Mouse (Mus musculus): ENCODE data around the gene Necab2. TPM values are rescaled to one million over a fixed set of nuclear protein-coding genes. Genes with fewer than 3 reads are reported as not detected.
A peak's percentile ranks its signal among the peaks of the same experiment; 100 is the strongest.

Necab2 gene
- polyA plus RNA-seq, 1 experiment from 2014 or later = 48.3 TPM

GRCm38 (mm10) chr8:119463709-119464108 is 17.2 kb downstream of the Necab2 start:
- Histone ChIP-seq H3K4me1 (replicated peaks) (peaks cover 57% of the 10 kb centered on the region), H3K9me3 (no peaks in the 10 kb centered on the region), H3K27me3 (peaks cover 3% of the 10 kb centered on the region; the same call in 1 of the 2 replicates), H3K27ac (replicated peaks) (no peak overlapping the region), H3K4me2 (no peak overlapping the region), H3K4me3 (no peak overlapping the region), H3K9ac (no peak overlapping the region), H3K36me3 (no peaks in the 10 kb centered on the region)
- WGBS = 41% methylated on average over 7 of the region's 7 CpGs
- ATAC-seq (ENCODE audit: low FRiP score, low read depth) = no peak

- peaks cover 3% of the 10 kb centered on the region; the same call in 1 of the 2 replicates for H3K27me3 ChIP-seq
- peaks cover 43% of the 10 kb centered on the region for H3K4me1 ChIP-seq (replicated peaks)
- H3K4me2 ChIP-seq = peak overlapping the region; percentile 45
- no peaks in the 10 kb centered on the region for H3K36me3 ChIP-seq
- H3K9me3 ChIP-seq = no peaks in the 10 kb centered on the region
- H3K9ac ChIP-seq = no peak overlapping the region
- ATAC-seq (ENCODE audit: low FRiP score, low read depth) = peak; percentile 35; the same call in 1 of the 2 replicates
- WGBS = 2% methylated on average over 18 of the region's 18 CpGs
- H3K27ac ChIP-seq (replicated peaks) = no peak overlapping the region
- H3K4me3 ChIP-seq = no peak overlapping the region
These were observed 19.6 kb downstream of the Necab2 start for GRCm38 (mm10) chr8:119466105-119466504.

DNA sequence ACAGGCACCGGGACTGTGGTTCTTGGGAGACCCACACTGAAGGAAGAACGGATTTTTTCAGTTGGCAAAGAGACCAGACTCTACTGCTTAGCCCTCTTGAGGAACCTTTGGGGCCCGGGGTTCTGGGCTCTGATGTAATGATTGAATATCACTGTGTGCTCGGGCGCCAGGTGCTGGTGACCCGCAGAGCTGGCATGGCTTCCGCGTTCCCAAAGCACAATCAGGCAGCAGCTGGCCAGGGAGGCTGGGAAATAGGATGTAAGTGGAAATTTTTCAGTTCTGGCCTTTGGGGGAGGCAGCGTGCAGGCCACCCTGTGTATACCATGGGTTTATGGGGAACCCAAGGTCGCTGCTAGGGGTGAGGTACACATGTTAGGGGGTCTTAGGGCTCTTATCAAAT is 20.3 kb downstream of the Necab2 start:
- H3K36me3 ChIP-seq = no peaks in the 10 kb centered on the region
- peaks cover 36% of the 10 kb centered on the region for H3K4me1 ChIP-seq (replicated peaks)
- no peak for ATAC-seq (ENCODE audit: low FRiP score, low read depth)
- no peak overlapping the region for H3K4me3 ChIP-seq
- peak overlapping the region; percentile 31; the same call in 1 of the 2 replicates for H3K27ac ChIP-seq (replicated peaks)
- no peaks in the 10 kb centered on the region for H3K9me3 ChIP-seq
- H3K9ac ChIP-seq = no peak overlapping the region
- 49% methylated on average over 10 of the region's 10 CpGs for WGBS
- H3K27me3 ChIP-seq = peaks cover 3% of the 10 kb centered on the region; the same call in 1 of the 2 replicates
- H3K4me2 ChIP-seq = peak overlapping the region; percentile 45; the same call in 1 of the 2 replicates

DNA sequence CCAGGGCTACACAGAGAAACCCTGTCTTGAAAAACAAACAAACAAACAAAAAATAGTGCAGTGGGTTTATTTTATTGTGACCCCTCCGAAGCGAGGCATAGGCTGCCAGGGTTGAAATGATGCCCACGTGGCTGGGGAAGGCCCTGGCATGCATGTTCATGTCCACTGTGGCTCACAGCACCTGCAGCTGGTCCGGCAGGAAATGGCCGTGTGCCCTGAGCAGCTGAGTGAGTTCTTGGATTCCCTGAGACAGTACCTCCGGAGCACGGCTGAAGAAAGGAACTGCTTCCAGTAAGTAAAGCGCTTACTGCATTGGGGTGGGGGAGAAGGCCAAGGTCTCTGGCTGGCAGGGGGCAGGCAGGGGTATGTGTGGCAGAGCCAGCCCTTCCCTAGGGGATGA is 21.6 kb downstream of the Necab2 start:
- no peak overlapping the region for H3K4me3 ChIP-seq
- no peak for ATAC-seq (ENCODE audit: low FRiP score, low read depth)
- peaks cover 3% of the 10 kb centered on the region; the same call in 1 of the 2 replicates for H3K27me3 ChIP-seq
- H3K4me2 ChIP-seq = no peak overlapping the region
- H3K36me3 ChIP-seq = no peaks in the 10 kb centered on the region
- WGBS = 81% methylated on average over 8 of the region's 8 CpGs
- H3K9me3 ChIP-seq = no peaks in the 10 kb centered on the region
- H3K27ac ChIP-seq (replicated peaks) = no peak overlapping the region
- no peak overlapping the region for H3K9ac ChIP-seq
- H3K4me1 ChIP-seq (replicated peaks) = peaks cover 35% of the 10 kb centered on the region

DNA sequence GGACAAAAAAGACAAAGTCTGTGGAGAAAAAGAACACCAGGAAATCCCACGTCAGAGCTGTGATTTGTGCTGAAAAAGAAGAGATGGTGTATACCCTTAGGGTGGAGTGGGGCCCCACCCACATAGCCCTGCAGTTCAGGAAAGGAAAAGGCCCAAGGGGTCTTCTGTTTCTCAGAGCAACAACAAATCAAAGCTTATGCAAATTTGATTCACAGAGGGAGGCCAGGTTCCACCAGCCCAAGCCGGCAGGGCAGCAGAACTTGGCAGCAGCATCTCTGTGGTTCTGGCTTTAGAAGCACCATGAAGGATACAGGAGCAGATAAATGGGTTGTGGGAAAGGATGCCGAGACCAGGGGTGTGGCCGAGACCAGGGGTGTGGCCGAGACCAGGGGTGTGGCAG is 32.2 kb downstream of the Necab2 start:
- Histone ChIP-seq H3K4me3 (no peak overlapping the region), H3K4me2 (no peak overlapping the region), H3K9ac (no peak overlapping the region), H3K27ac (replicated peaks) (no peak overlapping the region), H3K4me1 (replicated peaks) (no peaks in the 10 kb centered on the region), H3K27me3 (no peaks in the 10 kb centered on the region), H3K9me3 (no peaks in the 10 kb centered on the region), H3K36me3 (no peaks in the 10 kb centered on the region)
- ATAC-seq (ENCODE audit: low FRiP score, low read depth) = no peak
- 18% methylated on average over 5 of the region's 5 CpGs for WGBS

GRCm38 (mm10) chr8:119484145-119484896 is 37.8 kb downstream of the Necab2 start:
- Histone ChIP-seq H3K9ac (no peak overlapping the region), H3K4me3 (no peak overlapping the region), H3K36me3 (no peaks in the 10 kb centered on the region), H3K27ac (replicated peaks) (no peak overlapping the region), H3K4me2 (no peak overlapping the region), H3K9me3 (no peaks in the 10 kb centered on the region), H3K27me3 (no peaks in the 10 kb centered on the region), H3K4me1 (replicated peaks) (no peaks in the 10 kb centered on the region)
- WGBS = 87% methylated on average over 11 of the region's 11 CpGs
- no peak for ATAC-seq (ENCODE audit: low FRiP score, low read depth)

- no peaks in the 10 kb centered on the region for H3K27me3 ChIP-seq
These were observed 40.6 kb downstream of the Necab2 start for GRCm38 (mm10) chr8:119487093-119487492.

DNA sequence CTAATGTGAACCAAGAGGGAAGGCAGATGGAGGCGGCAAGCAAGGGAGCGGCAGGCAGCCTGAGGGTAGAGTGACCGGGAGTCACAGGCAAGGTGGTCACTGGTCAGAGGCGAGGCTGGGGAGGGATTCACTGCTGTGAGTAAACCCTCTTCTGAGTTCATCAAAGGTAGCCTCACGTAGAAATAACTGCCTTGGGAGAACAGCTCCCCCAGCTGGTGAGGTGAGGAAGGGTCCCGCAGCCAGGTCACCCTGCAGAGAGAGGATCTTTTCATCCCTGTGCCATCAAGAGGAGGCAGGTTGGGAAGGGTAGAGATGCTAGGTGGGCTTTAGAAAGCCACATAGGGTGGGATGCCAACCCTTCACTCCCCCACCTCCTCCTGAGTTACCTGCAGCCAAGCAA is 50.3 kb downstream of the Necab2 start:
- H3K36me3 ChIP-seq = no peaks in the 10 kb centered on the region
- ATAC-seq (ENCODE audit: low FRiP score, low read depth) = no peak
- H3K9ac ChIP-seq = no peak overlapping the region
- H3K4me3 ChIP-seq = no peak overlapping the region
- WGBS = 30% methylated on average over 6 of the region's 6 CpGs
- no peaks in the 10 kb centered on the region for H3K4me1 ChIP-seq (replicated peaks)
- H3K4me2 ChIP-seq = no peak overlapping the region
- H3K27me3 ChIP-seq = no peaks in the 10 kb centered on the region
- no peaks in the 10 kb centered on the region for H3K9me3 ChIP-seq
- H3K27ac ChIP-seq (replicated peaks) = no peak overlapping the region

More at GRCm38 (mm10) chr8:119487093-119487492, 40.6 kb downstream of the Necab2 start:
- Histone ChIP-seq H3K4me2 (no peak overlapping the region), H3K36me3 (no peaks in the 10 kb centered on the region), H3K9ac (no peak overlapping the region), H3K4me3 (no peak overlapping the region), H3K9me3 (no peaks in the 10 kb centered on the region), H3K4me1 (replicated peaks) (peaks cover 12% of the 10 kb centered on the region), H3K27ac (replicated peaks) (no peak overlapping the region)
- no peak for ATAC-seq (ENCODE audit: low FRiP score, low read depth)
- WGBS = 79% methylated on average over 7 of the region's 7 CpGs

DNA sequence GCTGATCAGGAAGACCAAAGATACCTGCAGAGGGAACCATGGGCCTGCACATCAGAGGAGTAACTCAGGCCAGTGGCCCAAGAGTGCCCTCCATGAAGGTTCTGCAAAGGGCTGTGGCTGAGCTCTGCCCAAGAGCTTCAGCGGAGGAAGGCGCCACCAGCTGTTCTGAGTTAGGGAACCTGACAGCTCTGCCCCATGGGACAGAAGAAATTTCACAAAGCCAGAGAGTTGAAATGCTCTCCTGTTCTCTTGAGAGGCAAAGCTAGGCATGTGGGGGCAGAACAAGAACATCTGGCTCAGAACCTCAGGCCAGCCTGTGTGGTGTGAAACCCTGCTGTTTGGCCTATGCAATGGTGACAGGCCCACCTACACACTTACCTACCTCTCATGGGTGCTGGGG is 53.3 kb downstream of the Necab2 start:
- 84% methylated on average over 2 of the region's 2 CpGs for WGBS
- no peak overlapping the region for H3K4me3 ChIP-seq
- H3K4me2 ChIP-seq = no peak overlapping the region
- no peaks in the 10 kb centered on the region for H3K27me3 ChIP-seq
- no peak for ATAC-seq (ENCODE audit: low FRiP score, low read depth)
- no peaks in the 10 kb centered on the region for H3K36me3 ChIP-seq
- H3K4me1 ChIP-seq (replicated peaks) = no peaks in the 10 kb centered on the region
- H3K9ac ChIP-seq = no peak overlapping the region
- no peak overlapping the region for H3K27ac ChIP-seq (replicated peaks)
- H3K9me3 ChIP-seq = no peaks in the 10 kb centered on the region

DNA sequence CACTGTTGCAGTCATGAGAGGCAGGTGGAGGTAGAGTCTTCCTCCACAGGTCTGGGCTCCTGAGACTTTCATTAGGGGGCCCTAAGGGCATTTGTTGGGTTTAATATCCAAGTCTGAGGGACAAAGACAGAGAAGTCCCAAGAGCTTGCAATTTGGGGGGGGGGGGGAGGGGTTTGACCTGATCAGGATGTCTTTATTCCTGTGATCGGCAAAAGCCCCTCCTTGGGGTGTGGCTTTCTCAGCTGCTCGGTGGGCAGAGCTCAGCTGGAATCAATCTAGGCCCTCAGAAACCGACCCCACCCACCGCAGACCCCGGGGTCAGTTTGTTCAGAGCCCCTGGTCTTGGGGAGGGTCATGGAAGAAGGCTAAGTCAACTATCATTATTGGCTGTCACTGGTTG is 55.1 kb downstream of the Necab2 start, which contains the start of gene Slc38a8:
TSS of gene Slc38a8 (minus strand) at position 101 of the 400 bp plus-strand sequence.
- no peaks in the 10 kb centered on the region for H3K9me3 ChIP-seq
- no peak within 1 kb of the TSS for H3K9ac ChIP-seq
- ATAC-seq (ENCODE audit: low FRiP score, low read depth) = no peak
- H3K4me1 ChIP-seq (replicated peaks) = no peaks in the 10 kb centered on the region
- 58% methylated on average over 5 of the region's 5 CpGs for WGBS
- no peaks in the 10 kb centered on the region for H3K36me3 ChIP-seq
- no peak within 1 kb of the TSS for H3K27ac ChIP-seq (replicated peaks)
- H3K27me3 ChIP-seq = no peaks in the 10 kb centered on the region
- H3K4me3 ChIP-seq = no peak within 1 kb of the TSS
- no peak within 1 kb of the TSS for H3K4me2 ChIP-seq

DNA sequence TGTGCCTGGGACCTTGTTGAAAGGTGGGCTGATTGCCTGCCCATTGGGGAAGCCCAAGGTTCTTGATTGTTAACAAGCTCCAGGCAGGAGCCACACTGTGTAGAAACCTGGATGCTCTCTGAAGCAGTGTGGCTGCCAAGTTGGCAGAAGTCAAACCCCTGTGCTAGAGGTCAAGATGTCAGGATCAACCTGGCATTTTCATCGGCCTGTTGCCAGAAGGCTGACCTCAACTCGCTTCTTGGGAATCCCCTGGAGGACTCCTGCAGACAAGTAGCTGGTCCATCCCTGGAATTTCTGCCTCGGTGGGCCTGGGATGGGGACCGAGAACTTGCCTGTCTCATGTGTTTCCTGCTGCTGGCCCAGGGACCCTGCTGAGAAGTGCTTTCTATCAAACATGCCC is 55.6 kb downstream of the Necab2 start:
- no peak for ATAC-seq (ENCODE audit: low FRiP score, low read depth)
- H3K4me3 ChIP-seq = no peak overlapping the region
- no peaks in the 10 kb centered on the region for H3K4me1 ChIP-seq (replicated peaks)
- no peak overlapping the region for H3K27ac ChIP-seq (replicated peaks)
- no peaks in the 10 kb centered on the region for H3K36me3 ChIP-seq
- H3K9me3 ChIP-seq = no peaks in the 10 kb centered on the region
- H3K27me3 ChIP-seq = no peaks in the 10 kb centered on the region
- no peak overlapping the region for H3K4me2 ChIP-seq
- H3K9ac ChIP-seq = no peak overlapping the region
- 73% methylated on average over 4 of the region's 4 CpGs for WGBS

GRCm38 (mm10) chr8:119503191-119503767 is 56.8 kb downstream of the Necab2 start:
- Histone ChIP-seq H3K9ac (no peak overlapping the region), H3K4me3 (no peak overlapping the region), H3K9me3 (no peaks in the 10 kb centered on the region), H3K27ac (replicated peaks) (no peak overlapping the region), H3K4me2 (no peak overlapping the region), H3K27me3 (no peaks in the 10 kb centered on the region), H3K4me1 (replicated peaks) (no peaks in the 10 kb centered on the region), H3K36me3 (peaks cover 4% of the 10 kb centered on the region)
- ATAC-seq (ENCODE audit: low FRiP score, low read depth) = no peak
- 38% methylated on average over 10 of the region's 10 CpGs for WGBS

Measured in hindbrain, embryonic 15.5 days (tissue).